ENCODE assay signal across 8 mouse cellular contexts in the genomic region with DNA sequence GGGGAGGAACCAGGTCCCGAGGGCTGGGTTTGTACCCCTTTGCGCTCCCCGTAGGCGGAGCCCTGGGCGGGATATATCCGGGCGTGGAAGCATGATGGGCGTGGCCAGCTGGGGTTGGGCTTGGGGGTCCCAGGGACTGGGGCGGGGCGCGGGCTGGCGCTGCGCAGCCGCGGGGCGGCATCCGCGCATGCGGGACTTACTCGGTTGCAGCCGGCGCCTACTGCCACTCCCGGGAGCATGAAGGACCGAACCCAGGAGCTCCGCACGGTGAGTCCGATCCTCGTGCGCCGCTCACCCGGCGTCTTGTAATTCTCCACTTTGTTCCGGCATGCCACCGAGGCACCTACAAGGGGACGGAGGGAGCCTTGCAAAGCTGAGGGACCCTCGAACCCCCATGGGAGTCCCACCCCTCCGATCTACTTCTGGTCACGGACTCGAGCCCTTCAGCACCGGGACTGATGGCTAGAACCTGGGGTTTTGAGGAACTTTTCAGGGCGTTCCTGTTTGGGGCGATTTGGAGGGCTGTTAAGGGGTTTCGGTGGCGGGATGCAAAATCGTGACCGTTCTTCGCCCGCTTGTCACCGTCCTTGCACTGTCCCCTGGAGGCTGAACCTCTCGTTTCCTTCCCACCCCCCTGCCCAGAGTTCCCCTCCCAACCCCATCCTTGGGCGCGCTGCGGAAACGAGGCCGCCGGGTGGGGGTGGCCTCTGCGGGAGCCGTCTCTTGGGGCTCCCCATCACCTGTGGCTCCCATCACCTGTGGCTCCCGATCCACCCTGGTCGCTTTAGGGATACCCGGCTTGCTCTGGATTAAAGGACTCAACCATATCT. TPM values are rescaled to one million over a fixed set of nuclear protein-coding genes. Genes with fewer than 3 reads are reported as not detected.
DNase-seq lines count a peak whose midpoint lies in the region; ATAC-seq and TF ChIP-seq lines count a peak whose summit lies in the region.

A gene (plus strand): TSS at position 139 of the 830 bp plus-strand sequence.

- DNase-seq in MN1 (ENCODE audit: low spot score), result peak; percentile 92
- peak; percentile 61 to 62 for DNase-seq in cerebellum, adult 2 months
- peak; percentile 77 to 90 for DNase-seq in frontal cortex, adult 2 months (ENCODE audit: extremely low spot score in 1 of 2, low spot score in 1 of 2)
- DNase-seq in hindbrain, embryonic 11.5 days (ENCODE audit: low spot score), result peak; percentile 94
- peak; percentile 84 to 92 for DNase-seq in layer of hippocampus, postnatal 14 days (ENCODE audit: low spot score in 2 of 2)
- peak; percentile 96 for DNase-seq in lung, postnatal 10 days
- peak; percentile 94 for DNase-seq in retina, embryonic 14.5 days (ENCODE audit: low spot score)
- DNase-seq in thymus, postnatal 36 days, result peak; percentile 91 to 93

- H3K4me1 ChIP-seq in cerebellum, adult 2 months (ENCODE audit: control insufficient read depth, insufficient read depth, low read length), result peaks cover 11% of the 10 kb centered on the region
- no peaks in the 10 kb centered on the region; the same call in 1 of the 2 replicates for H3K4me1 ChIP-seq in hindbrain, embryonic 11.5 days (replicated peaks; ENCODE audit: control insufficient read depth, insufficient read depth, low read length)

- peak; percentile 93 for ATAC-seq in hindbrain, embryonic 11.5 days (ENCODE audit: low FRiP score)

- H3K27ac ChIP-seq in cerebellum, adult 2 months (ENCODE audit: insufficient read depth, low read length), result no peak within 1 kb of the TSS
- H3K27ac ChIP-seq in hindbrain, embryonic 11.5 days (ENCODE audit: low read depth, low read length), result no peak within 1 kb of the TSS

- H3K27me3 ChIP-seq in cerebellum, adult 2 months (ENCODE audit: control insufficient read depth, insufficient read depth, low read length), result no peaks in the 10 kb centered on the region
- H3K27me3 ChIP-seq in hindbrain, embryonic 11.5 days (ENCODE audit: control insufficient read depth, insufficient read depth, low read length), result no peaks in the 10 kb centered on the region

- no peaks in the 10 kb centered on the region for H3K9me3 ChIP-seq in hindbrain, embryonic 11.5 days (ENCODE audit: control insufficient read depth, low read length)

- no peak for TF ChIP-seq POLR2A in cerebellum, adult 2 months (IDR thresholded peaks at IDR 0.05; ENCODE audit: borderline replicate concordance, insufficient read depth, low read length)

- H3K36me3 ChIP-seq in hindbrain, embryonic 11.5 days (ENCODE audit: control insufficient read depth, insufficient read depth, low read length), result no peaks in the 10 kb centered on the region

- no peak for TF ChIP-seq CTCF in cerebellum, adult 2 months (IDR thresholded peaks at IDR 0.05; ENCODE audit: borderline replicate concordance, insufficient read depth, low read depth, low read length)

- H3K4me2 ChIP-seq in hindbrain, embryonic 11.5 days (replicated peaks; ENCODE audit: low read depth, low read length), result peak within 1 kb of the TSS; percentile 85

- WGBS in cerebellum, adult 2 months, result 2% methylated on average over 61 of the region's 61 CpGs
- WGBS in hindbrain, embryonic 11.5 days, result under 1% methylated on average over 58 of the region's 61 CpGs

- H3K9ac ChIP-seq in hindbrain, embryonic 11.5 days (ENCODE audit: low read depth, low read length), result peak within 1 kb of the TSS; percentile 75

- peak within 1 kb of the TSS; percentile 62 for H3K4me3 ChIP-seq in cerebellum, adult 2 months (replicated peaks; ENCODE audit: insufficient read depth, low read depth, low read length)
- H3K4me3 ChIP-seq in hindbrain, embryonic 11.5 days (ENCODE audit: low read depth, low read length), result peak within 1 kb of the TSS; percentile 73

RNA-seq across cellular contexts. Expression of the gene that starts here (rescaled TPM):
- 12.1 and 12.4 TPM in 2 replicates for polyA plus RNA-seq in cerebellum, adult 2 months (2012; rRNA removed)
- polyA plus RNA-seq in frontal cortex, adult 2 months (2012; rRNA removed), result 345 and 362 TPM in 2 replicates
- polyA plus RNA-seq in hindbrain, embryonic 11.5 days (2014; fragmentation: Nextera tagmentation; extraction: Ambion mirVana), result 21.8 and 24.0 TPM in 2 replicates
- 100 to 1,000 TPM; 157 to 160 TPM for total RNA-seq in layer of hippocampus, postnatal 14 days (2021)

Comparison
In these comparisons a context has a peak if more than half of its experiments do, and no peak if none do; other contexts are left out.
1. RNA of the gene that starts here (polyA plus RNA-seq): 345 to 362 TPM in frontal cortex, adult 2 months; 21.8 to 24.0 TPM in hindbrain, embryonic 11.5 days and 12.1 to 12.4 TPM in cerebellum, adult 2 months; every median in the first group is over 10 times any median in the second.
2. Peak in every context shown above with its lines, with median percentiles within 50 percentile points of each other: DNase-seq.